Mouse (Mus musculus) urinary bladder, postnatal 10 days (tissue): ENCODE results near the gene Hist1h2ak.
A peak's percentile ranks its signal among the peaks of the same experiment; 100 is the strongest.
"Not testable (repeated sequence)": the region's sequence is repeated elsewhere in the genome, so short reads cannot be mapped to it uniquely, and the experiment has no call there.

Source experiments
- DNase-seq: peaks from one replicate; pipeline ENCODE4 v3.0.0; 2022; ENCODE audit warnings: low spot score

Gene Hist1h2ak

GRCm38 (mm10) chr13:21755707-21756106 is 2.1 kb upstream of the Hist1h2ak start:
- DNase-seq = no peak

GRCm38 (mm10) chr13:21754294-21755001 is 821 bp upstream of the Hist1h2ak start:
- not testable (repeated sequence) for DNase-seq

- no peak for DNase-seq
Observed at GRCm38 (mm10) chr13:21753051-21753523, 540 bp downstream of the Hist1h2ak start.

- no peak for DNase-seq
Observed at GRCm38 (mm10) chr13:21752356-21752755, 1.3 kb downstream of the Hist1h2ak start.

GRCm38 (mm10) chr13:21751827-21752226 is 1.8 kb downstream of the Hist1h2ak start:
- DNase-seq = no peak

GRCm38 (mm10) chr13:21751417-21751816 is 2.2 kb downstream of the Hist1h2ak start:
- DNase-seq = no peak

- DNase-seq = peak; percentile 51
Observed at GRCm38 (mm10) chr13:21750159-21751017, 3.2 kb downstream of the Hist1h2ak start, which contains the start of gene Hist1h4k. TSS of gene Hist1h4k (minus strand) at chr13:21750505.

GRCm38 (mm10) chr13:21749387-21750158 is 4.1 kb downstream of the Hist1h2ak start:
- no peak for DNase-seq

GRCm38 (mm10) chr13:21745006-21745405 is 8.6 kb downstream of the Hist1h2ak start:
- no peak for DNase-seq

- not testable (repeated sequence) for DNase-seq
Observed at GRCm38 (mm10) chr13:21734906-21735767, 18.5 kb downstream of the Hist1h2ak start, which contains the start of gene Hist1h4j. TSS of gene Hist1h4j (plus strand) at chr13:21735064.

GRCm38 (mm10) chr13:21734010-21734905 is 19.4 kb downstream of the Hist1h2ak start:
- no peak for DNase-seq

- DNase-seq = no peak
Observed at GRCm38 (mm10) chr13:21733466-21733865, 20.2 kb downstream of the Hist1h2ak start.

- DNase-seq = no peak
Observed at GRCm38 (mm10) chr13:21729544-21729943, 24.1 kb downstream of the Hist1h2ak start.

GRCm38 (mm10) chr13:21727948-21728572 is 25.6 kb downstream of the Hist1h2ak start:
- DNase-seq = no peak

GRCm38 (mm10) chr13:21722993-21723836 is 30.4 kb downstream of the Hist1h2ak start:
- no peak for DNase-seq

GRCm38 (mm10) chr13:21722373-21722925 is 31.2 kb downstream of the Hist1h2ak start:
- DNase-seq = no peak

GRCm38 (mm10) chr13:21721757-21722372 is 31.8 kb downstream of the Hist1h2ak start, which contains the start of gene Hist1h2bm:
TSS of gene Hist1h2bm (plus strand) at chr13:21722044.
- not testable (repeated sequence) for DNase-seq
